Mouse (Mus musculus) megakaryocyte, embryonic 14.5 days (primary cell): ENCODE results near the gene Gopc.

Experiments
- FLI1 ChIP-seq: IDR thresholded peaks from 2 replicates; pipeline ENCODE4 v1.6.1; 2012; ENCODE audit warnings: low read length, inconsistent platforms, mixed read lengths
- GATA1 ChIP-seq: IDR thresholded peaks from 3 replicates; pipeline ENCODE4 v1.6.1; 2012; ENCODE audit warnings: mixed read lengths, low read length, inconsistent platforms, borderline replicate concordance

DNA sequence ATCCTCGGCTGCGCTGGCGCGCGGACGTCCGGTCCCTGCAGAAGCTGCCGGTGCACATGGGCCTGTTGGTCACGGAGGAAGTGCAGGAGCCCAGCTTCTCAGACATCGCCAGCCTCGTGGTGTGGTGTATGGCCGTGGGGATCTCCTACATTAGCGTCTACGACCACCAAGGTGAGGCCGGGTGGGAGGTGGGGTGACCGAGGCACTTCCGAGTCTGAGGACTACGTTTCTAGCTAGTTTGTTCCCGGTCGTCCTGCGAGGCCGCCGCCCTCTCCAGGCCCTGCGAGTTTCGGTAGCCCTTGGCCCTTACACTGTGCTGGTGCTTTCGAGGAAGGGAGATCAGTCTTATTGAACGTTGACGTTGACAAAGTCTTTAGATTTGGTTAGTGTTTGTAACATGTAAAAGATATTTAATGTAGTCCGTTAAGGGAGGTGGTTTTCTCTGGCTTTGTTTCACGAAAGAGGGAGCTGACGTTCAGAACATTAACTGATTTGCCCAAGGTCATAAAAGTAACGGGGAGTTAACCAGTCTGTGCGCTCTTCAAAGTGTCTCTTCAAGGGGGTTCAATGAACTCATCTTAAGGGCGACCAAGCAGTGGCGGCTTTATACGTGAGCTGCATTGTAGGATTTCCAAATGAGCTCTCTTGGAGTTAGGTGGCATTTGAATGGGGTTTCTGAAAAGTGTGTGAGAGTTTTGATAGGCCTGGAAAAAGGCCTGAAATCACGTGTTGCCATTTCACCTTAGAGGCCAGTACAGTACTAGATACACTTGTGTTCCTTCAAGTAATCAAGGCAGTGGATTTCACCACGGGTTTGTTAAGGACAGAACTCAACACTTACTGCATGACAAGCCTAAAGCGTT is 36.3 kb upstream of the Gopc start:
- no peak for TF ChIP-seq GATA1
- TF ChIP-seq FLI1: no peak
